Mouse (Mus musculus) testis, adult 2 months (tissue): ENCODE data around the gene Ptchd1.

Experiments used
- CTCF ChIP-seq: fragments of 200-500 bp; IDR thresholded peaks from 2 replicates; pipeline ENCODE4 v1.5.1; 2012; ENCODE audit warnings: low read depth, mild to moderate bottlenecking, inconsistent platforms, low read length, moderate library complexity; ENCODE audit not compliant: control insufficient read depth, insufficient read depth, insufficient replicate concordance
- POLR2A ChIP-seq: fragments of 200-500 bp; IDR thresholded peaks from 2 replicates; pipeline ENCODE4 v1.6.1; 2012; ENCODE audit warnings: low read depth, mild to moderate bottlenecking, inconsistent platforms, low read length, moderate library complexity; ENCODE audit not compliant: control insufficient read depth

DNA sequence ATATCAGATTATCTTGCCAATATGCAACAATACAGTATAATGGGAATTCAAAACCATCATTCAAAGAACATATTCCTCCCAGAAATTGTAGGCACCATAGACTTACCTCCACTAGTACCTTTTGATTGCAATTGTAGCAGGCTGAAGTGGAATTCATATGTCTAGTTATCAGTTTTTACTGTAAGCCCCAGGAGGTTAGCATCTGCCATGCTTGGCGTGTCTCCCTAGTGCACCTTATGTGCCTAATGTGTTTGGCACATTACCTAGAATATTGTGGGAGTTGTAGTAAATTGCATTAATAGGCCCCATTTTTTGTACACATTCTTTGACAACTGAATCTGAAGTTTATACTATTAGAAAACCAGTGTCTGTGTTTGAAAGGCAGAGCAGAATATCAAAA is 34.4 kb upstream of the Ptchd1 start:
- TF ChIP-seq CTCF (no peak), POLR2A (no peak)
